Mouse (Mus musculus): ENCODE results near the gene Sumf1.

GRCm38 (mm10) chr6:108231892-108232710 is 46.7 kb upstream of the Sumf1 start:
- TF ChIP-seq CTCF (IDR thresholded peaks at IDR 0.05; ENCODE audit: low read depth, low read length) (no peak), GATA1 (IDR thresholded peaks at IDR 0.05; ENCODE audit: borderline replicate concordance, low read length) (no peak)
